Mouse (Mus musculus) forebrain, embryonic 16.5 days (tissue): ENCODE data around the gene Erg. TPM values are rescaled to one million over a fixed set of nuclear protein-coding genes. Genes with fewer than 3 reads are reported as not detected.
A peak's percentile ranks its signal among the peaks of the same experiment; 100 is the strongest.

Source experiments
- ATAC-seq: fragments of 200-750 bp; cut with Nextera tagmentation; 2 replicates; pipeline ENCODE4 v1.8.0; 2017; ENCODE audit warnings: mild to moderate bottlenecking, moderate library complexity
- H3K27ac ChIP-seq: fragments of 300-500 bp; sonication (generic); 2 replicates; pipeline ENCODE4 v1.5.1; 2014; ENCODE audit warnings: low read length, control low read depth
- H3K27me3 ChIP-seq: fragments of 300-500 bp; sonication (generic); replicated peaks from 2 replicates; pipeline ENCODE4 v1.6.1; 2014; ENCODE audit warnings: low read length; ENCODE audit not compliant: control insufficient read depth, insufficient read depth
- H3K36me3 ChIP-seq: fragments of 300-500 bp; sonication (generic); 2 replicates; pipeline ENCODE4 v1.6.1; 2014; ENCODE audit not compliant: control insufficient read depth, insufficient read depth
- H3K4me1 ChIP-seq: fragments of 300-500 bp; sonication (generic); replicated peaks from 2 replicates; pipeline ENCODE4 v1.6.1; 2014; ENCODE audit warnings: low read length; ENCODE audit not compliant: control insufficient read depth, insufficient read depth
- H3K4me2 ChIP-seq: fragments of 300-500 bp; sonication (generic); 2 replicates; pipeline ENCODE4 v1.6.1; 2014; ENCODE audit warnings: mild to moderate bottlenecking, low read length, control low read depth
- H3K4me3 ChIP-seq: fragments of 300-500 bp; sonication (generic); replicated peaks from 2 replicates; pipeline ENCODE4 v1.5.1; 2014; ENCODE audit warnings: mild to moderate bottlenecking, low read length, control low read depth
- H3K9ac ChIP-seq: fragments of 300-500 bp; sonication (generic); replicated peaks from 2 replicates; pipeline ENCODE4 v1.6.1; 2014; ENCODE audit warnings: low read depth, low read length, control low read depth
- H3K9me3 ChIP-seq: fragments of 300-500 bp; sonication (generic); 2 replicates; pipeline ENCODE4 v1.6.1; 2016; ENCODE audit warnings: low read length; ENCODE audit not compliant: control insufficient read depth
- WGBS: fragments of 180-500 bp; shearing (Covaris S2); extraction: QIAGEN DNeasy Blood & Tissue Kit; methylation state at CpG from one replicate; pipeline ENCODE4 v1.1.7; 2014; 5-methylcytosine and 5-hydroxymethylcytosine counted together
- polyA plus RNA-seq: library from polyadenylated mRNA; unstranded; fragments of >200 nt; fragmentation: Nextera tagmentation; extraction: Ambion mirVana; gene quantifications from 2 replicates; pipeline ENCODE4 v1.2.1, GENCODE M21; 2015

The Erg gene
- polyA plus RNA-seq, 1 experiment from 2014 or later = 1.9 TPM

DNA sequence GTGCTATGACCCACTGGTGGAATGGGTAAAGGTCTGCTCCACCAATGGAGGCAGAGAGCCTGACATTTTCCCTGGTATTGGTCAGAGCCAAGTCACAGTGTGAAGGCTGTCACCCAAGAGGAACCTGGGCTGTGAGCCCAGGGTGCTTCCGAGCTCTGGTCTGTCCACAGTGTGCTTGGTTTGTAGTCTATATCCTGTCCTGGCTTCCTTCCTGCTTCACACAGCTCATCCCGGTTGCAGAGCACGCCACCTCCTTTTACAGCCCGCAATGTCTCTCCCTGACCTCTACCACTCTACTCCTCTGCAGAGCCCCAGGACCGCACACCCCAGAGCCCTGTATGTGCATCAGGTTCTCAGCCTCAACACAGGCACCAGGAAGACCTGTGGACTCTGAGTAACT is 182.9 kb downstream of the Erg start:
- Histone ChIP-seq H3K4me1 (peaks cover 4% of the 10 kb centered on the region; the same call in 1 of the 2 replicates), H3K9ac (no peak overlapping the region), H3K36me3 (no peaks in the 10 kb centered on the region), H3K27ac (no peak overlapping the region), H3K27me3 (no peaks in the 10 kb centered on the region), H3K4me3 (no peak overlapping the region), H3K4me2 (no peak overlapping the region), H3K9me3 (no peaks in the 10 kb centered on the region)
- WGBS = 89% methylated on average over 5 of the region's 5 CpGs
- ATAC-seq = no peak

DNA sequence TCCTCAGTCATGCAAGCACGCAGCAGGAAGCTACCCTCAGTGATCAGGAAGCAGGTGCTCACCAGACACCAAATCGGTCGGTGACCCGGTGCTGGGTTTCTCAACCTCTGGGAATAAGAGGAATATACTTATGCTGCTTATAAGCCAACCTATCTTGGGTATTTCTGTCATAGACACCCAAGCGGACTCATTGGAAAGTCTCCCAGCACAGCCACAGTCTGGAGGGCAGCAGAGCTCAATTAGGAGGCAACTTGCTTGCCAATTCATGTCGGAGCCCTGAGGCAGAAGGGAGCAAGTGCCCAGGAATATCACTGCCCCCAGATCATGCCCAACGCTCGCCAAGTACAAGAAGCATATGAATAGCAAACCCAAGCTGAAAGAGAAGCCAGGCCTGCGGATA is 184.5 kb downstream of the Erg start:
- Histone ChIP-seq H3K36me3 (no peaks in the 10 kb centered on the region), H3K9me3 (no peaks in the 10 kb centered on the region), H3K27me3 (no peaks in the 10 kb centered on the region), H3K4me3 (no peak overlapping the region), H3K4me1 (peaks cover 4% of the 10 kb centered on the region; the same call in 1 of the 2 replicates), H3K27ac (no peak overlapping the region), H3K4me2 (no peak overlapping the region), H3K9ac (no peak overlapping the region)
- ATAC-seq = peak; percentile 49; the same call in 1 of the 2 replicates
- WGBS = 71% methylated on average over 9 of the region's 9 CpGs

DNA sequence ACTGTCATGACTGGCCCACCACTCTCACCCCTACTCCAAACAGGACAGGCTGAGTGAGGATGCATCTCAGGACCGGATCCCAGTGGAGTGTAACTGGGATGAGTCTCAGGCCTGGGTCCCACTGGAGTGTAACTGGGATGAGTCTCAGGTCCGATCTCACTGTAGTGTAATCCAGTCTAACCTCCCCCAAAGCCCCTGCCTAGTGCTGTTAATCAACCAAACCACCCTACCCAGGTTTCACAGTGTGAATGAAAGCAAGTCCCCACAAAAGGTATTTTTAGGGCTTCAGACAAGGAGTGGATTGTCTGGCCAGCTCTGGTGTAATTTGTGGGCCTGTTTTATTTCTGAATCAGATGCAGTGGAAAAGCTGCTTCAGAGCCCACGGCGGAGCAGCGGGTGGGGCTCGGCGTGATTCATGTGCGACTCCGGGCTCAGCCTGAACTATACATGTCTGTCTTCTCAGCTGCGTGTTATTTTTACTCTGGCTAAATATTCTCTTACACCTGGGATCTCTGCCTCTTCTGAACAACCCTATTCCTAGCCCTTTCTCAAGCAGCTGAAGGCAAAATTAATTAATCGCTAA is 187.5 kb downstream of the Erg start:
- H3K9me3 ChIP-seq = no peaks in the 10 kb centered on the region
- no peak overlapping the region for H3K9ac ChIP-seq
- H3K4me1 ChIP-seq = peaks cover 4% of the 10 kb centered on the region; the same call in 1 of the 2 replicates
- H3K27me3 ChIP-seq = no peaks in the 10 kb centered on the region
- 65% methylated on average over 11 of the region's 11 CpGs for WGBS
- ATAC-seq = no peak
- H3K4me2 ChIP-seq = no peak overlapping the region
- H3K27ac ChIP-seq = no peak overlapping the region
- H3K36me3 ChIP-seq = no peaks in the 10 kb centered on the region
- H3K4me3 ChIP-seq = no peak overlapping the region

DNA sequence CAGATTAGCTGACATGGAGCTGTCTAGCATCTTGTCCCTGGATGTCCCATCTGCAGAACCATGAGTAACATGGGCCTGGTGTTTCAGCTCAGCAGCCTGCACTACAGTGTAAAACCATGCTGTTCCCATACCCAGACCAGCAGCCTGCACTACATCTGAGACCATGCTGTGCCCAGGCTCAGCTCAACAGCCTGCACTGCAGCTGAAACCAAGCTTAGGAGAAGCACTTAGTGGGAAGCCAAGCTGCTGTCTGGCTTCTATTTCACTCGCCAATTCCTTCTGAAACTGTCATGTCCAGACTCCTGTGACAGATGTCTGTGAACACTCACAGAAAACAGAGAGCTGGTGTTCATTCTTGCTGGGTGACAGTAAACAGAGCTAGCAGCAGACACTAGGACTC is 195.6 kb downstream of the Erg start:
- Histone ChIP-seq H3K27me3 (no peaks in the 10 kb centered on the region), H3K36me3 (no peaks in the 10 kb centered on the region), H3K4me1 (no peaks in the 10 kb centered on the region), H3K9me3 (no peaks in the 10 kb centered on the region), H3K9ac (no peak overlapping the region), H3K27ac (no peak overlapping the region), H3K4me3 (no peak overlapping the region), H3K4me2 (no peak overlapping the region)
- WGBS = 58% methylated on average over 1 of the region's 1 CpGs
- ATAC-seq = 0 out of 2 replicates have a peak, but pooled peaks have one; percentile 26

DNA sequence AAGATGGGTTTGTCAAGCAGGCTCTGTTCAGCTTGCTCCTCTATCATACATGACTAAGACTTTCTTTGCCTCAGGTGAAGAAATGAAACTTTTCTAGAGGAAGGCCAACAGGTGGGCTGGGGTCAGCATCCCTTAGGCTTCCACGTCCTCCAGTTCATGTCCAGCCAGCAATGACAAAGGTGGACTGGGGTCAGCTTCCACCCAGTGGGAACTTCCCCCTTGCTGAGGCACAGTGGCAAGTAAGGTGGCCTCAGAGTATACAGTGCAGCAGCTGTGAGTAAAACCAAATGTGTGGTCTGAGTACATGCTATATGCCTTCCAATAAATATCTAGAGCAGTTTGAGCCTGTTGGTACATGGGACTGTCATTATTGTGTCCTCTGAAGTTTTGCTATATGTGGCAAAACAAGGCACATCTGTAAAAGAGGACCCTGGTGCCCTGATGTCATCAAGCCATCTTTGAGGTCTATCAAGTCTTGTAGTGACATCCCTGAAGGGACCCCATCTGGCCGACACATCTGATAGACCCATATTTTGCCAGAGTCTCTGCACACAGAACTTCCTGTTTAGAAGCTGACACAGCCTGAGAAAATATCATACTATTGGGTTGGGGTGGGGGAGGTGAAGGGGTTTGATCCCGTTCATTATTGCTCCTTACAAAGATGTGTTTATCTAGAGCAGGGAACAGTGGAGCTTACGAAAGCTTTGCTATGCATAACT is 197.4 kb downstream of the Erg start:
- H3K36me3 ChIP-seq = no peaks in the 10 kb centered on the region
- no peaks in the 10 kb centered on the region for H3K4me1 ChIP-seq
- no peak for ATAC-seq
- no peak overlapping the region for H3K4me2 ChIP-seq
- 79% methylated on average over 4 of the region's 4 CpGs for WGBS
- H3K9me3 ChIP-seq = no peaks in the 10 kb centered on the region
- no peak overlapping the region for H3K9ac ChIP-seq
- no peaks in the 10 kb centered on the region for H3K27me3 ChIP-seq
- no peak overlapping the region for H3K4me3 ChIP-seq
- no peak overlapping the region for H3K27ac ChIP-seq

DNA sequence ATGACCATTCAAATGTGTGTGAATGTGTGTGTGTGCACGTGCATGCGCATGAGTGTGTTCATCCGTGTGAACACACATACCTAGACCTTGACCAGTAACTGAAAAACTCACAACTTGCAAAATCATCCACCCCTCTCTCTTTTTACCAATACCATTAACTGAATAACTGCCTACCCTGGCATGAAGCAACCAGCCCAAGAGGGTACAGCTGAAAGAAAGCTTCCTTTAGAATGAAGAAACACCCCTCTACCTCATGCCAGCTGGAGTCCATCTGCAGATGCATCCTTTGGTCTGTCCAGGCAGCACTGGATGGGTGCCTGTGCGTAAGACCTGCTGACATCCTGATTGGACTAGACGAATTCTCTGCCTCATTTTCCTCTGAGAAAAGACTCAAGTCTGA is 198.1 kb downstream of the Erg start:
- no peak overlapping the region for H3K27ac ChIP-seq
- H3K27me3 ChIP-seq = no peaks in the 10 kb centered on the region
- H3K4me3 ChIP-seq = no peak overlapping the region
- H3K36me3 ChIP-seq = no peaks in the 10 kb centered on the region
- no peak overlapping the region for H3K9ac ChIP-seq
- WGBS = 93% methylated on average over 5 of the region's 5 CpGs
- H3K4me1 ChIP-seq = no peaks in the 10 kb centered on the region
- no peak for ATAC-seq
- no peak overlapping the region for H3K4me2 ChIP-seq
- H3K9me3 ChIP-seq = no peaks in the 10 kb centered on the region

DNA sequence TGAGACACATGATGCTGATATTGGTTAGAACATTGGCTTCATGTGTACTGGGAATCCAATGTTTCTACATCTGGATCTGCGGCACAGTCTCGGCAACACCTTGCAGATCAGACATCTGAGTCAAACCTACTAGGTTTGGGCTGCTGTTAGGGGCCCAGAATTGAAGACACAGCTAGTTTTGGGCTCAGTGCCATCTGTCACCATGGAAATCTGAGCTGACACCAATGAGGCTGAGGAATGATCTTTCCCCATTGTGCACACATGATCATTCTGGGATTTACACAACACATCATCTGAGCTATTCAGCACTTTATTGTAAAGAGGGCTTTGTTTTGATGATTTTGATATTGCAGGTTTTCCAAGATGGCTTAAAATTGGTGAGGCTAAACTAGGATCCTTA is 199.4 kb downstream of the Erg start:
- no peak overlapping the region for H3K9ac ChIP-seq
- WGBS = 91% methylated on average over 2 of the region's 2 CpGs
- no peak overlapping the region for H3K27ac ChIP-seq
- H3K27me3 ChIP-seq = no peaks in the 10 kb centered on the region
- H3K4me2 ChIP-seq = no peak overlapping the region
- H3K4me1 ChIP-seq = no peaks in the 10 kb centered on the region
- no peaks in the 10 kb centered on the region for H3K9me3 ChIP-seq
- no peak overlapping the region for H3K4me3 ChIP-seq
- H3K36me3 ChIP-seq = no peaks in the 10 kb centered on the region
- no peak for ATAC-seq

DNA sequence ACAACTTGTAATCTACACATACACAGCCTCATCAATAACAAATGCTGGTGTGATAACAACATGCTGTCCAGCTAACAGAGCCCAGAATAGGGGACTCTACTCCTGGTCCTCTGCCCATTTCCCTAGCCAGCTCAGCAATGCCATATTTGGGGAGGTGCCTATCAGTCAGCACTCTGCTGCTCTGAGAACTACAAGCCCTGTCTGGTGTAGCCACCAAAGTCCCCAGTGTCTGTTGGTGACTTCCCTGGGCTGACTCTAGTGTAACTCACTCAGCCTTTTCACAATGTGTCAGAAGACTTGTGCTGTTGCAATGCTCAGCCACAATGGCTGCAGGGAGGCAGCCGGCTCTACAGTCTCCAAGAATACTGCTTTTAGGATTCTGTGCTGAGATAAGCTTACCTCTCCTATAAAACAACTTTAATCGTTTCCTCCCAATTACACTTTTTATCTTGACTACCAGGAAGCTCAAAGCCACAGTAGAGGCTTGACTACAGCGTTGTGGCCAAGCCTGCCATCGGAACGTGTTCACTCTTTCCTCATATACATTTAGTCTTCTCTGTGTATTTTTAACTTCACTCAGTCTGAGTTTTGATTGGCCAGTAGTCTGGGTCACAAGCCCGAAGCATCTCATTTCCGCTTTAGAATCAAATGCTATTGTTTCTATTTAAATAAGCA is 201.0 kb downstream of the Erg start:
- Histone ChIP-seq H3K36me3 (no peaks in the 10 kb centered on the region), H3K4me2 (no peak overlapping the region), H3K27ac (no peak overlapping the region), H3K4me3 (no peak overlapping the region), H3K27me3 (no peaks in the 10 kb centered on the region), H3K9me3 (no peaks in the 10 kb centered on the region), H3K9ac (no peak overlapping the region), H3K4me1 (no peaks in the 10 kb centered on the region)
- ATAC-seq = no peak
- WGBS = 90% methylated on average over 7 of the region's 7 CpGs

DNA sequence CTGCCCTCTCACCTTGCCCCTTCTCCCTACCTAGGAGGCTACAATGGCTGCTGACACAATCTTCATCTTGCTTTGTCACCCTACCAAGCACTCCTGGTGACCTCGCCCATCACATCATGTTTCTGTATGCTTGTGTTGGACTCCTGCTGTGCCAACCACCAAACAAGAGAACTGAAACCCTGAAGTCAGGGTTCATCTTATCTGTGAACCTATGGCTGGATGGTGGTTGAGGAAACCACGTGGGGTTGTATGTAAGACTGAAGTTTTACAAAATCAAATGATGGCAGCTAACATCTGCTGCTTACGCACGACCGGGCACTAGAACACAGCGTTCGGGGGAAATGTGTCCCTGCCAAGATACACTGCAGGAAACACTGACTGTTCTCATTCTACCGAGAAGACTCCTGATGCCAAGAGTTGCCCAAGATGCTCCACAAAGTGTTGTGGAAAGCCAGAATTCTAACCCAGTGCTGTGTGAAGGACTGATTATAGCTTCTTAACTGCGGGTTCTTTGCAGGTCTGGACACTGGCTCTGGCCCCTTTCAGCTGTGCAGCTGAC is 201.7 kb downstream of the Erg start:
- 80% methylated on average over 9 of the region's 9 CpGs for WGBS
- no peak for ATAC-seq
- Histone ChIP-seq H3K9ac (no peak overlapping the region), H3K4me3 (no peak overlapping the region), H3K36me3 (no peaks in the 10 kb centered on the region), H3K4me1 (no peaks in the 10 kb centered on the region), H3K9me3 (no peaks in the 10 kb centered on the region), H3K4me2 (no peak overlapping the region), H3K27ac (no peak overlapping the region), H3K27me3 (no peaks in the 10 kb centered on the region)
